Mouse (Mus musculus) midbrain, embryonic 16.5 days (tissue): ENCODE measurements around the gene Gm45234. TPM values are rescaled to one million over a fixed set of nuclear protein-coding genes. Genes with fewer than 3 reads are reported as not detected.

Experiments
- ATAC-seq: fragments of 200-750 bp; cut with Nextera tagmentation; 2 replicates; pipeline ENCODE4 v1.8.0; 2017; ENCODE audit warnings: moderate TSS enrichment
- H3K27ac ChIP-seq: fragments of 300-500 bp; sonication (generic); 2 replicates; pipeline ENCODE4 v1.5.1; 2014; ENCODE audit warnings: mild to moderate bottlenecking, low read length, mixed read lengths
- H3K27me3 ChIP-seq: fragments of 300-500 bp; sonication (generic); 2 replicates; pipeline ENCODE4 v1.6.1; 2014; ENCODE audit warnings: low read depth, low read length, mixed read lengths; ENCODE audit not compliant: control insufficient read depth, insufficient read depth
- H3K36me3 ChIP-seq: fragments of 300-500 bp; sonication (generic); 2 replicates; pipeline ENCODE4 v1.6.1; 2014; ENCODE audit warnings: mild to moderate bottlenecking, low read length, moderate library complexity, mixed read lengths; ENCODE audit not compliant: control insufficient read depth, insufficient read depth
- H3K4me1 ChIP-seq: fragments of 300-500 bp; sonication (generic); 2 replicates; pipeline ENCODE4 v1.6.1; 2014; ENCODE audit warnings: mild to moderate bottlenecking, low read length, mixed read lengths; ENCODE audit not compliant: control insufficient read depth, insufficient read depth
- H3K4me2 ChIP-seq: fragments of 300-500 bp; sonication (generic); 2 replicates; pipeline ENCODE4 v1.6.1; 2014; ENCODE audit warnings: mild to moderate bottlenecking, low read length, mixed read lengths
- H3K4me3 ChIP-seq: fragments of 300-500 bp; sonication (generic); 2 replicates; pipeline ENCODE4 v1.5.1; 2014; ENCODE audit warnings: low read depth, mild to moderate bottlenecking, low read length, moderate library complexity, mixed read lengths
- H3K9ac ChIP-seq: fragments of 300-500 bp; sonication (generic); 2 replicates; pipeline ENCODE4 v1.6.1; 2014; ENCODE audit warnings: low read depth, low read length, mixed read lengths
- H3K9me3 ChIP-seq: fragments of 300-500 bp; sonication (generic); replicated peaks from 2 replicates; pipeline ENCODE4 v1.6.1; 2014; ENCODE audit warnings: mild to moderate bottlenecking, low read length, mixed read lengths; ENCODE audit not compliant: control insufficient read depth, poor library complexity, severe bottlenecking
- WGBS: fragments of 180-500 bp; shearing (Covaris S2); extraction: QIAGEN DNeasy Blood & Tissue Kit; methylation state at CpG from one replicate; pipeline ENCODE4 v1.1.7; 2014; 5-methylcytosine and 5-hydroxymethylcytosine counted together
- polyA plus RNA-seq: library from polyadenylated mRNA; unstranded; fragments of >200 nt; fragmentation: Nextera tagmentation; extraction: Ambion mirVana; gene quantifications from 2 replicates; pipeline ENCODE4 v1.2.1, GENCODE M21; 2015

The Gm45234 gene
- polyA plus RNA-seq, 1 experiment from 2014 or later: not detected

GRCm38 (mm10) chr6:124737040-124737439, 18.8 kb downstream of the Gm45234 start:
- Histone ChIP-seq H3K4me1 (peaks cover 24% of the 10 kb centered on the region), H3K9ac (no peak overlapping the region), H3K4me3 (no peak overlapping the region), H3K9me3 (no peaks in the 10 kb centered on the region), H3K36me3 (no peaks in the 10 kb centered on the region), H3K27me3 (no peaks in the 10 kb centered on the region), H3K4me2 (no peak overlapping the region), H3K27ac (no peak overlapping the region)
- ATAC-seq: no peak
- 93% methylated on average over 11 of the region's 11 CpGs for WGBS

GRCm38 (mm10) chr6:124734417-124734816, 21.4 kb downstream of the Gm45234 start:
- 88% methylated on average over 3 of the region's 3 CpGs for WGBS
- Histone ChIP-seq H3K36me3 (no peaks in the 10 kb centered on the region), H3K4me3 (no peak overlapping the region), H3K27ac (no peak overlapping the region), H3K9me3 (no peaks in the 10 kb centered on the region), H3K4me2 (no peak overlapping the region), H3K4me1 (peaks cover 10% of the 10 kb centered on the region), H3K9ac (no peak overlapping the region), H3K27me3 (no peaks in the 10 kb centered on the region)
- ATAC-seq: no peak

- H3K4me2 ChIP-seq: no peak overlapping the region
- H3K9me3 ChIP-seq: no peaks in the 10 kb centered on the region
- 59% methylated on average over 18 of the region's 19 CpGs for whole genome bisulfite sequencing
- H3K4me1 ChIP-seq: no peaks in the 10 kb centered on the region
- no peak overlapping the region for H3K4me3 ChIP-seq
- H3K27ac ChIP-seq: no peak overlapping the region
- H3K36me3 ChIP-seq: no peaks in the 10 kb centered on the region
- ATAC-seq: no peak
- H3K9ac ChIP-seq: no peak overlapping the region
- no peaks in the 10 kb centered on the region for H3K27me3 ChIP-seq
These were observed 23.1 kb downstream of the Gm45234 start for GRCm38 (mm10) chr6:124732476-124733370.

- Histone ChIP-seq H3K27ac (no peak overlapping the region), H3K9ac (no peak overlapping the region), H3K9me3 (no peaks in the 10 kb centered on the region), H3K4me2 (no peak overlapping the region), H3K4me1 (no peaks in the 10 kb centered on the region), H3K36me3 (no peaks in the 10 kb centered on the region), H3K4me3 (no peak overlapping the region), H3K27me3 (no peaks in the 10 kb centered on the region)
- no peak for ATAC-seq
- WGBS: 87% methylated on average over 7 of the region's 7 CpGs
These were observed 24.8 kb downstream of the Gm45234 start for GRCm38 (mm10) chr6:124731038-124731437.

GRCm38 (mm10) chr6:124729850-124730705, 25.7 kb downstream of the Gm45234 start:
- H3K9me3 ChIP-seq: no peaks in the 10 kb centered on the region
- H3K4me3 ChIP-seq: no peak overlapping the region
- no peak overlapping the region for H3K4me2 ChIP-seq
- H3K27me3 ChIP-seq: no peaks in the 10 kb centered on the region
- H3K27ac ChIP-seq: no peak overlapping the region
- ATAC-seq: no peak
- H3K9ac ChIP-seq: no peak overlapping the region
- WGBS: 89% methylated on average over 8 of the region's 8 CpGs
- H3K4me1 ChIP-seq: no peaks in the 10 kb centered on the region
- H3K36me3 ChIP-seq: no peaks in the 10 kb centered on the region

GRCm38 (mm10) chr6:124728621-124729020, 27.2 kb downstream of the Gm45234 start:
- H3K4me1 ChIP-seq: no peaks in the 10 kb centered on the region
- H3K36me3 ChIP-seq: no peaks in the 10 kb centered on the region
- no peaks in the 10 kb centered on the region for H3K27me3 ChIP-seq
- H3K4me3 ChIP-seq: no peak overlapping the region
- no peak overlapping the region for H3K27ac ChIP-seq
- no peak overlapping the region for H3K9ac ChIP-seq
- no peak overlapping the region for H3K4me2 ChIP-seq
- ATAC-seq: no peak
- WGBS: 89% methylated on average over 10 of the region's 10 CpGs
- H3K9me3 ChIP-seq: no peaks in the 10 kb centered on the region

GRCm38 (mm10) chr6:124724472-124724871, 31.3 kb downstream of the Gm45234 start:
- Histone ChIP-seq H3K27ac (no peak overlapping the region), H3K36me3 (no peaks in the 10 kb centered on the region), H3K9ac (no peak overlapping the region), H3K4me2 (no peak overlapping the region), H3K4me1 (no peaks in the 10 kb centered on the region), H3K27me3 (no peaks in the 10 kb centered on the region), H3K9me3 (no peaks in the 10 kb centered on the region), H3K4me3 (no peak overlapping the region)
- WGBS: 89% methylated on average over 10 of the region's 10 CpGs
- no peak for ATAC-seq

GRCm38 (mm10) chr6:124723541-124723940, 32.3 kb downstream of the Gm45234 start:
- Histone ChIP-seq H3K27ac (no peak overlapping the region), H3K4me3 (no peak overlapping the region), H3K27me3 (no peaks in the 10 kb centered on the region), H3K9ac (no peak overlapping the region), H3K36me3 (no peaks in the 10 kb centered on the region), H3K9me3 (no peaks in the 10 kb centered on the region), H3K4me2 (no peak overlapping the region), H3K4me1 (no peaks in the 10 kb centered on the region)
- 88% methylated on average over 8 of the region's 8 CpGs for whole genome bisulfite sequencing
- ATAC-seq: no peak
